Mouse (Mus musculus) midbrain, embryonic 11.5 days (tissue): Measurements from ENCODE around the gene Fastkd2. TPM values are rescaled to one million over a fixed set of nuclear protein-coding genes. Genes with fewer than 3 reads are reported as not detected.

Experiments
- ATAC-seq: fragments of 200-750 bp; cut with Nextera tagmentation; 2 replicates; pipeline ENCODE4 v1.8.0; 2017; ENCODE audit warnings: moderate TSS enrichment, moderate library complexity; ENCODE audit not compliant: low FRiP score
- DNase-seq: peaks from one replicate; pipeline ENCODE4 v3.0.0; 2015; ENCODE audit warnings: low spot score; ENCODE audit errors: missing footprints
- H3K27ac ChIP-seq: fragments of 300-500 bp; sonication (generic); 2 replicates; pipeline ENCODE4 v1.5.1; 2014; ENCODE audit warnings: low read depth, low read length
- H3K27me3 ChIP-seq: fragments of 300-500 bp; sonication (generic); 2 replicates; pipeline ENCODE4 v1.6.1; 2014; ENCODE audit warnings: mild to moderate bottlenecking, low read length, moderate library complexity, mixed read lengths; ENCODE audit not compliant: control insufficient read depth, insufficient read depth
- H3K36me3 ChIP-seq: fragments of 300-500 bp; sonication (generic); 2 replicates; pipeline ENCODE4 v1.6.1; 2014; ENCODE audit warnings: mild to moderate bottlenecking, low read length, moderate library complexity, mixed read lengths; ENCODE audit not compliant: control insufficient read depth, insufficient read depth
- H3K4me1 ChIP-seq: fragments of 300-500 bp; sonication (generic); 2 replicates; pipeline ENCODE4 v1.6.1; 2014; ENCODE audit warnings: low read length; ENCODE audit not compliant: control insufficient read depth, insufficient read depth
- H3K4me2 ChIP-seq: fragments of 300-500 bp; sonication (generic); 2 replicates; pipeline ENCODE4 v1.6.1; 2014; ENCODE audit warnings: mild to moderate bottlenecking, moderate library complexity
- H3K4me3 ChIP-seq: fragments of 300-500 bp; sonication (generic); 2 replicates; pipeline ENCODE4 v1.5.1; 2014; ENCODE audit warnings: low read depth, low read length
- H3K9ac ChIP-seq: fragments of 300-500 bp; sonication (generic); 2 replicates; pipeline ENCODE4 v1.6.1; 2014; ENCODE audit warnings: low read length
- H3K9me3 ChIP-seq: fragments of 300-500 bp; sonication (generic); 2 replicates; pipeline ENCODE4 v1.6.1; 2016; ENCODE audit warnings: low read length; ENCODE audit not compliant: control insufficient read depth
- WGBS: fragments of 180-500 bp; shearing (Covaris S2); extraction: QIAGEN DNeasy Blood & Tissue Kit; methylation state at CpG from one replicate; pipeline ENCODE4 v1.1.7; 2014; 5-methylcytosine and 5-hydroxymethylcytosine counted together
- polyA plus RNA-seq: library from polyadenylated mRNA; unstranded; fragments of >200 nt; fragmentation: Nextera tagmentation; extraction: Ambion mirVana; gene quantifications from 2 replicates; pipeline ENCODE4 v1.2.1, GENCODE M21; 2014

Gene Fastkd2
- polyA plus RNA-seq = 69.4 and 72.1 TPM in 2 replicates

GRCm38 (mm10) chr1:63730240-63730771 is at the start of gene Fastkd2, which contains the start of gene Mdh1b:
TSS of gene Fastkd2 (plus strand) at chr1:63730614.
TSS of gene Mdh1b (minus strand) at chr1:63730318.
- peak; percentile 96 for ATAC-seq
- DNase-seq = peak; percentile 99
- WGBS = under 1% methylated on average over 31 of the region's 31 CpGs
- H3K27ac ChIP-seq = no peak within 1 kb of the TSS
- peak within 1 kb of the TSS; percentile 75 for H3K9ac ChIP-seq
- H3K36me3 ChIP-seq = no peaks in the 10 kb centered on the region
- H3K4me1 ChIP-seq = peaks cover 10% of the 10 kb centered on the region
- H3K27me3 ChIP-seq = no peaks in the 10 kb centered on the region
- H3K4me3 ChIP-seq = peak within 1 kb of the TSS; percentile 68
- H3K9me3 ChIP-seq = no peaks in the 10 kb centered on the region
- peak within 1 kb of the TSS; percentile 58 for H3K4me2 ChIP-seq

- no peak within 1 kb of the TSS for H3K27ac ChIP-seq
- DNase-seq = no peak
- H3K36me3 ChIP-seq = no peaks in the 10 kb centered on the region
- no peaks in the 10 kb centered on the region for H3K4me1 ChIP-seq
- 86% methylated on average over 4 of the region's 4 CpGs for WGBS
- H3K4me3 ChIP-seq = no peak within 1 kb of the TSS
- H3K9ac ChIP-seq = no peak within 1 kb of the TSS
- no peaks in the 10 kb centered on the region for H3K9me3 ChIP-seq
- H3K4me2 ChIP-seq = no peak within 1 kb of the TSS
- H3K27me3 ChIP-seq = no peaks in the 10 kb centered on the region
- ATAC-seq = no peak
Observed at GRCm38 (mm10) chr1:63686827-63687226, 43.6 kb upstream of the Fastkd2 start, which contains the start of gene Dytn. TSS of gene Dytn (minus strand) at chr1:63686927.

GRCm38 (mm10) chr1:63696861-63697260 is 33.6 kb upstream of the Fastkd2 start:
- WGBS = 80% methylated on average over 3 of the region's 3 CpGs
- H3K4me2 ChIP-seq = no peak overlapping the region
- no peak overlapping the region for H3K27ac ChIP-seq
- ATAC-seq = no peak
- H3K27me3 ChIP-seq = no peaks in the 10 kb centered on the region
- no peaks in the 10 kb centered on the region for H3K9me3 ChIP-seq
- H3K9ac ChIP-seq = no peak overlapping the region
- no peak for DNase-seq
- H3K4me3 ChIP-seq = no peak overlapping the region
- no peaks in the 10 kb centered on the region for H3K4me1 ChIP-seq
- H3K36me3 ChIP-seq = no peaks in the 10 kb centered on the region

- Histone ChIP-seq H3K4me3 (no peak overlapping the region), H3K9ac (no peak overlapping the region), H3K9me3 (no peaks in the 10 kb centered on the region), H3K27me3 (no peaks in the 10 kb centered on the region), H3K4me1 (no peaks in the 10 kb centered on the region), H3K27ac (no peak overlapping the region), H3K4me2 (no peak overlapping the region), H3K36me3 (no peaks in the 10 kb centered on the region)
- DNase-seq (no peak), ATAC-seq (no peak)
- WGBS = 80% methylated on average over 5 of the region's 5 CpGs
Observed at GRCm38 (mm10) chr1:63705733-63706132, 24.7 kb upstream of the Fastkd2 start.

- Histone ChIP-seq H3K27me3 (no peaks in the 10 kb centered on the region), H3K9me3 (no peaks in the 10 kb centered on the region), H3K4me3 (no peak overlapping the region), H3K4me2 (no peak overlapping the region), H3K4me1 (no peaks in the 10 kb centered on the region), H3K36me3 (no peaks in the 10 kb centered on the region), H3K27ac (no peak overlapping the region), H3K9ac (no peak overlapping the region)
- ATAC-seq = no peak
- WGBS = 72% methylated on average over 3 of the region's 3 CpGs
- no peak for DNase-seq
Observed at GRCm38 (mm10) chr1:63708876-63709275, 21.5 kb upstream of the Fastkd2 start.

- 83% methylated on average over 7 of the region's 7 CpGs for WGBS
- H3K9ac ChIP-seq = no peak overlapping the region
- H3K27me3 ChIP-seq = no peaks in the 10 kb centered on the region
- ATAC-seq (no peak), DNase-seq (no peak)
- no peaks in the 10 kb centered on the region for H3K4me1 ChIP-seq
- no peaks in the 10 kb centered on the region for H3K9me3 ChIP-seq
- H3K36me3 ChIP-seq = no peaks in the 10 kb centered on the region
- no peak overlapping the region for H3K4me2 ChIP-seq
- H3K4me3 ChIP-seq = no peak overlapping the region
- H3K27ac ChIP-seq = no peak overlapping the region
Observed at GRCm38 (mm10) chr1:63720161-63720560, 10.3 kb upstream of the Fastkd2 start.

GRCm38 (mm10) chr1:63729796-63730195 is 618 bp upstream of the Fastkd2 start:
- no peak; the same call in 1 of the 2 replicates for ATAC-seq
- 39% methylated on average over 8 of the region's 8 CpGs for WGBS
- H3K27ac ChIP-seq = no peak overlapping the region

GRCm38 (mm10) chr1:63756005-63756404 is 25.6 kb downstream of the Fastkd2 start:
- 64% methylated on average over 2 of the region's 2 CpGs for WGBS
- Histone ChIP-seq H3K4me1 (no peaks in the 10 kb centered on the region), H3K9me3 (no peaks in the 10 kb centered on the region), H3K4me2 (no peak overlapping the region), H3K27me3 (no peaks in the 10 kb centered on the region), H3K9ac (no peak overlapping the region), H3K36me3 (peaks cover 5% of the 10 kb centered on the region; the same call in 1 of the 2 replicates), H3K27ac (no peak overlapping the region), H3K4me3 (no peak overlapping the region)
- no peak for ATAC-seq
- DNase-seq = no peak

More at GRCm38 (mm10) chr1:63729796-63730195, 618 bp upstream of the Fastkd2 start:
- Histone ChIP-seq H3K27me3 (no peaks in the 10 kb centered on the region), H3K4me2 (peak overlapping the region; percentile 58), H3K9ac (no peak overlapping the region; the same call in 1 of the 2 replicates), H3K4me3 (peak overlapping the region; percentile 68), H3K36me3 (no peaks in the 10 kb centered on the region), H3K9me3 (no peaks in the 10 kb centered on the region), H3K4me1 (peaks cover 10% of the 10 kb centered on the region)
- no peak for DNase-seq

- no peak overlapping the region for H3K4me3 ChIP-seq
- H3K27me3 ChIP-seq = no peaks in the 10 kb centered on the region
- no peak overlapping the region for H3K4me2 ChIP-seq
- H3K9me3 ChIP-seq = no peaks in the 10 kb centered on the region
- peaks cover 18% of the 10 kb centered on the region for H3K4me1 ChIP-seq
- no peak overlapping the region for H3K9ac ChIP-seq
- peak overlapping the region; percentile 55; the same call in 1 of the 2 replicates for H3K27ac ChIP-seq
- ATAC-seq (peak; percentile 89), DNase-seq (peak; percentile 96)
- H3K36me3 ChIP-seq = no peaks in the 10 kb centered on the region
- WGBS = 19% methylated on average over 3 of the region's 3 CpGs
Observed at GRCm38 (mm10) chr1:63763212-63763694, 32.8 kb downstream of the Fastkd2 start.
